Mouse (Mus musculus) liver, embryonic 11.5 days (tissue): ENCODE data around the gene Capn7. TPM values are rescaled to one million over a fixed set of nuclear protein-coding genes. Genes with fewer than 3 reads are reported as not detected.

Experiments
- ATAC-seq: fragments of 200-750 bp; cut with Nextera tagmentation; replicated peaks from 2 replicates; pipeline ENCODE4 v1.8.0; 2017; ENCODE audit warnings: moderate number of reproducible peaks, mild to moderate bottlenecking, moderate TSS enrichment, moderate library complexity; ENCODE audit not compliant: low FRiP score
- DNase-seq: peaks from one replicate; pipeline ENCODE4 v3.0.0-alpha.2; 2017; ENCODE audit warnings: low spot score
- H3K27ac ChIP-seq: fragments of 300-500 bp; sonication (generic); 2 replicates; pipeline ENCODE4 v1.5.1; 2014; ENCODE audit warnings: mild to moderate bottlenecking, low read depth, low read length, control low read depth
- H3K27me3 ChIP-seq: fragments of 300-500 bp; sonication (generic); replicated peaks from 2 replicates; pipeline ENCODE4 v1.6.1; 2014; ENCODE audit warnings: low read length, mixed read lengths; ENCODE audit not compliant: control insufficient read depth, insufficient read depth
- H3K36me3 ChIP-seq: fragments of 300-500 bp; sonication (generic); 2 replicates; pipeline ENCODE4 v1.6.1; 2014; ENCODE audit warnings: mild to moderate bottlenecking, low read length, moderate library complexity, mixed read lengths; ENCODE audit not compliant: control insufficient read depth, insufficient read depth
- H3K4me1 ChIP-seq: fragments of 300-500 bp; sonication (generic); replicated peaks from 2 replicates; pipeline ENCODE4 v1.6.1; 2014; ENCODE audit warnings: low read length, mixed read lengths; ENCODE audit not compliant: control insufficient read depth, insufficient read depth
- H3K4me2 ChIP-seq: fragments of 300-500 bp; sonication (generic); 2 replicates; pipeline ENCODE4 v1.6.1; 2014; ENCODE audit warnings: mild to moderate bottlenecking, control low read depth, moderate library complexity
- H3K4me3 ChIP-seq: fragments of 300-500 bp; sonication (generic); 2 replicates; pipeline ENCODE4 v1.5.1; 2014; ENCODE audit warnings: low read depth, low read length, control low read depth
- H3K9ac ChIP-seq: fragments of 300-500 bp; sonication (generic); 2 replicates; pipeline ENCODE4 v1.6.1; 2014; ENCODE audit warnings: low read depth, low read length, control low read depth
- H3K9me3 ChIP-seq: fragments of 300-500 bp; sonication (generic); 2 replicates; pipeline ENCODE4 v1.6.1; 2016; ENCODE audit warnings: low read length, inconsistent platforms, mixed read lengths; ENCODE audit not compliant: control insufficient read depth
- WGBS: fragments of 180-500 bp; shearing (Covaris S2); extraction: QIAGEN DNeasy Blood & Tissue Kit; methylation state at CpG from one replicate; pipeline ENCODE4 v1.1.7; 2014; 5-methylcytosine and 5-hydroxymethylcytosine counted together
- polyA plus RNA-seq: library from polyadenylated mRNA; unstranded; fragments of >200 nt; fragmentation: Nextera tagmentation; extraction: Ambion mirVana; gene quantifications from 2 replicates; pipeline ENCODE4 v1.2.1, GENCODE M21; 2014

Capn7 gene
- polyA plus RNA-seq, 1 experiment from 2014 or later: 34.4 TPM

DNA sequence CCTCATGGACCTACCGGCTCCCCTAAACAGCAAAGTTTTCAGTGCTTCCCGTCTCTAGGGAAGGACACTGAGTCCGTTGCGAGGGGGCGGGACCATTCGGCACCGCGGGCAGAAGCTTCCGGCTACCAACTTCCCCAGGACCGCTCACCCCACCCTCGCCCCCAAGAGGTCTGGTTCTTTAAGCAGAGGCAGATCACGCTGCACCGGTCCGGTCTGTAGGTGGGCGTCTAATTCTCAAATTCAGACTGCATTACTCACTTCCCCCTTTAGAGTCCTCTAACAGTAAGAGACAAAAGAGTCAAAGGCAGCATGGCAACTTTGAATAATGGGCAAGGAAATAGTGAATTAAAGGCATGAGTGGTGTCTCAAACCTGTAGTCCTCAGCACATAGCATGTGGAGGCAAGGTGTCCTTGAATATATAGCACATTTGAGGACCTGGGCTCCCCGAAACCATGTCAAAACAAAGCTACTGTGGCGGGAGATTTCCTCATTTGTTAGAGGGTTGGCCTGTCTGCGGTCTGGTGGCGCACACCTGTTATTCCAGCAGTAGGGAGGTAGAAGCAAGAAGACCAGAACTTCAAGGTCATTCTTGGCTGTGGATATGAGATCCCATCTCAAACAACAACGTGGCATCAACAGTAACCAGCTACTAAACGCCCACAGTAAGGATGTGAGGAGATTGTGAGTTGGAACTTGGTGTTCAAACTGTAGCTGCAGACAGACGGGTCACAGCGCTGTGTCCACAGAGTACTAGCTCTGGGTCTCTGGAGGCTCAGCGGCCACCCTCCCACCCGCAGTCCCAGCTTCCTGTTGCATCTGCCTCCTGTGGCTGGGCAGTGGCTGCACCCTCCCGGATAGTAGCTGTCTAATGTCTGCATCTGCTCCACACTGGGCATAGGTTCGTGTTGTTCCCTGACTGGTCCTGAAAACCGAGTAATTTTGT is 12.3 kb upstream of the Capn7 start, which contains the start of gene Dnah1:
Gene Dnah1, minus strand, starts transcription at position 48 of the 944 bp plus-strand sequence.
- peak within 1 kb of the TSS; percentile 45 for H3K4me3 ChIP-seq
- ATAC-seq: peak; percentile 68
- H3K36me3 ChIP-seq: no peaks in the 10 kb centered on the region
- H3K4me2 ChIP-seq: peak within 1 kb of the TSS; percentile 66
- peak within 1 kb of the TSS; percentile 51 for H3K27ac ChIP-seq
- H3K27me3 ChIP-seq: no peaks in the 10 kb centered on the region
- no peaks in the 10 kb centered on the region for H3K9me3 ChIP-seq
- peak within 1 kb of the TSS; percentile 64 for H3K9ac ChIP-seq
- WGBS: 15% methylated on average over 28 of the region's 28 CpGs
- H3K4me1 ChIP-seq: peaks cover 9% of the 10 kb centered on the region
- peak; percentile 68 for DNase-seq

DNA sequence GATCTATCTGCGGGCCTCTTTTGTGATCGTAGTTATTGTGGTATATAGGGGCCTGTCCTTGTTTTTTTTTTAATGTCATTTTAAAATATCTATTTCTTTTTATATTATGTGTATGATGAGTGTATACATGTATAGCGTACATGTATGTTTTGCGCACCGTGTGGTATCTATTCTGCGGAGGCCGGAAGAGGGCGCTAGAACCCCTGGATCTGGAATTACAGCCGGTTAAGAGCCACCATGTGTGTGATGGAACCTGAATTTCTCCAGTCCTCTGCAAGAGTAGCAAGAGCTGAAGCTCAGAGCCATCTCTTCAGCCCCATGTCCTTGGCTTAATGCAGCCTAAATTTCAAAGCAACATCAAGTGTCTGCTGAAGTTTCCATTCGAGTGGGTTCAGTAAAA is 11.6 kb upstream of the Capn7 start:
- no peaks in the 10 kb centered on the region for H3K36me3 ChIP-seq
- H3K4me2 ChIP-seq: peak overlapping the region; percentile 66
- peaks cover 9% of the 10 kb centered on the region for H3K4me1 ChIP-seq
- H3K9ac ChIP-seq: peak overlapping the region; percentile 64
- peak overlapping the region; percentile 51; the same call in 1 of the 2 replicates for H3K27ac ChIP-seq
- H3K9me3 ChIP-seq: no peaks in the 10 kb centered on the region
- H3K27me3 ChIP-seq: no peaks in the 10 kb centered on the region; the same call in 1 of the 2 replicates
- DNase-seq (peak; percentile 38), ATAC-seq (peak; percentile 56; the same call in 1 of the 2 replicates)
- 55% methylated on average over 10 of the region's 10 CpGs for WGBS
- peak overlapping the region; percentile 45 for H3K4me3 ChIP-seq

DNA sequence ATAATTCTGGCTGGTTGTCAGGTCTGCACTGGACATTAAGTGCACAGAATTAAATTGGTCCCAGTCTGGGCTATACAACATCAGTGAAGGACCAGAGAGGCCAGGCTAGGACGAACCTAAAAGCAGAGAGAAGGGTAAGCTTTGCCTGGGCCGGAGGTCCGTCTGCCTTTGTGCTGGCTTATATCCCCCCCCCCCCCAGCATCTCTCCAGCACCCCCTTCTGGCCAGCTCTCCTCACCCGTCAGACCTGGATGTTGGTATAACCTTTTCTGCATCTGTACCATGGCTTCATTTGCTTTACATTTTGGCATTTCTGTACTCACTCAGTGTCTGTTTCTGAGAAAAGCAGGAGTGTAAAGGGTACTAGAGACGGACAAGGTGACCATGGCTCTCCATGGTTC is 10.9 kb upstream of the Capn7 start:
- no peaks in the 10 kb centered on the region for H3K9me3 ChIP-seq
- peaks cover 9% of the 10 kb centered on the region for H3K4me1 ChIP-seq
- no peaks in the 10 kb centered on the region for H3K36me3 ChIP-seq
- ATAC-seq: no peak
- H3K4me2 ChIP-seq: no peak overlapping the region
- H3K27ac ChIP-seq: no peak overlapping the region
- 48% methylated on average over 5 of the region's 5 CpGs for WGBS
- H3K9ac ChIP-seq: no peak overlapping the region
- no peaks in the 10 kb centered on the region; the same call in 1 of the 2 replicates for H3K27me3 ChIP-seq
- peak; percentile 25 for DNase-seq
- H3K4me3 ChIP-seq: no peak overlapping the region

DNA sequence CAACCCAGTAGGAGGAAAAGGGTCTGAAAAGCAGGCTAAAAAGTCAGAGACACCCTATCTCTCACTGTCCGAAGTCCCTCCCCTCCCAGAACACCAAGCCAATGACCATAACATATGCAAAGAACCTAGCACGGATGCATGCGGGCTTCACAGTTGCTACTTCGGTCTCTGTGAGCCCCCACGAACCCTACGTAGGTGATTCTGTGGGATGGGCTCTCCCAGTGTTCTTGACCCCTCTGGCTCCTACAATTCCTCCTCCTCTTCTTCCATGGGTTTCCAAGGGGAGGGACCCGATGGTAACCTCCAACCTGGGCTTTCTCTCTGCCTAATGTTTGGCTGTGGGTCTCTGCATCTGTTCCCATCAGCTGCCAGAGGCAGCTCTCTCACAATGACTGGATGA is 9.7 kb upstream of the Capn7 start:
- 69% methylated on average over 7 of the region's 7 CpGs for WGBS

DNA sequence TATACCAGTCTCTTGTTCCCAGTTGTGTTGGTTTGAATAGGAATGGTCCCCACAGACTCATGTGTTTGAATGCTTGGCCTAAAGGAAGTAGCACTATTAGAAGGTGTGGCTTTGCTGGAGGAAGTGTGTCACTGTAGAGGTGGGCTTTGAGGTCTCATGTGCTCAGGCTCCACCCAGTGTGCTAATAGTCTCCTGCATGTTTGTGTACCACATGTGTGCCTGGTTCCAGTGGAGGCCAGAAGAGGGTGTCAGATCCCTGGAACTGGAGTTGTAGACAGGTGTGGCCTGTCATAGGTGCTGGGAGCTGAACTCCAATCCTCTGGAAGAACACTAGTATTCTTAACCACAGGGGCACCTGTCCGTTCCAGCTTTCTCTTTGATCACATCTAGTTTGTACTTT is 9.2 kb upstream of the Capn7 start:
- 85% methylated on average over 1 of the region's 1 CpGs for WGBS
- no peak for DNase-seq

More for the DNA sequence above, 9.7 kb upstream of the Capn7 start:
- H3K9ac ChIP-seq: no peak overlapping the region
- no peak for DNase-seq
- no peaks in the 10 kb centered on the region; the same call in 1 of the 2 replicates for H3K27me3 ChIP-seq
- H3K4me3 ChIP-seq: no peak overlapping the region
- H3K27ac ChIP-seq: no peak overlapping the region
- no peak for ATAC-seq
- peaks cover 9% of the 10 kb centered on the region for H3K4me1 ChIP-seq
- no peaks in the 10 kb centered on the region for H3K9me3 ChIP-seq
- no peak overlapping the region for H3K4me2 ChIP-seq
- H3K36me3 ChIP-seq: no peaks in the 10 kb centered on the region

DNA sequence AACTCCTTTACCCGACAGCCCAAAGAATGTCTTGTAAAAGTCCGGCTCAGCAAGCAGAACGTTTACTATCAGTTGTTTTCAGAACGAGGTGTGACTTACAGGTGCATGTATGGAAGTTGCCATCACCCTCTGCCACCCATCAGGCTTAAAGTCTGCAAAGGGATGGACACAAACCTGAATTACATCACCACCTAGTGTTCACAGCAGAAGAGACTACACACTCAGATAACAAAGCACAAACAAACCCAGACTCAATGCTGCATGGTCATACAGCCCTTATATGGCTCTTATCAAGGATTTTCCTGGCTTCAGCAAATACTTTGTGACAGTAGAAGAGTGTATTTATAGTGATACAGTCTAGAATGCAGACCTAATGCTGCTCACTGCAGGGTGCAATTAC is 8.8 kb upstream of the Capn7 start:
- no peak overlapping the region for H3K9ac ChIP-seq
- peaks cover 9% of the 10 kb centered on the region for H3K4me1 ChIP-seq
- no peak overlapping the region for H3K27ac ChIP-seq
- H3K9me3 ChIP-seq: no peaks in the 10 kb centered on the region
- DNase-seq: peak; percentile 19
- no peak for ATAC-seq
- no peaks in the 10 kb centered on the region; the same call in 1 of the 2 replicates for H3K27me3 ChIP-seq
- H3K4me3 ChIP-seq: no peak overlapping the region
- H3K36me3 ChIP-seq: no peaks in the 10 kb centered on the region
- 59% methylated on average over 4 of the region's 4 CpGs for WGBS
- H3K4me2 ChIP-seq: no peak overlapping the region

More for the DNA sequence above, 9.2 kb upstream of the Capn7 start:
- Histone ChIP-seq H3K9me3 (no peaks in the 10 kb centered on the region), H3K4me1 (peaks cover 9% of the 10 kb centered on the region), H3K27me3 (no peaks in the 10 kb centered on the region; the same call in 1 of the 2 replicates), H3K4me3 (no peak overlapping the region), H3K36me3 (no peaks in the 10 kb centered on the region), H3K9ac (no peak overlapping the region), H3K4me2 (no peak overlapping the region), H3K27ac (no peak overlapping the region)
- ATAC-seq: no peak

DNA sequence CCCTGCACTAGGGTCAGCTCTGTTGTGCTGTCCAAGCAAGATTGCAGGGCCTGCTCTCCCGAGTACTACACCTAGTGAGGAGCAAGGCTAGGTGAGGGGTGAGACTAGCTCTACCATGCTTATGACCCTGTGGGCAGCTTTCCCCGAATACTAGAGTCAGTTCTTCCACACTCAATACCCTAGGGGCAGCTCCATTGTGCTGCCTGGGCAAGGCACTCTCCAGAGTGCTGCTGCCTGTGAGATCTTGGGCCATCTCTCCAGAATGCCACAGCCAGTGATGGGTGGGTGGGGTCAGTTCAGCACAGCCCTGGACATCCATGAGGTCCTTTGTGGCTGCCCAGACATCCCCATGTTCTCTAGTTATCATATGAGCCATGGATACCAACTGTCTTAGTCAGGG is 6.7 kb upstream of the Capn7 start:
- no peaks in the 10 kb centered on the region for H3K9me3 ChIP-seq
- no peak for DNase-seq
- H3K4me1 ChIP-seq: no peaks in the 10 kb centered on the region; the same call in 1 of the 2 replicates
- no peak overlapping the region for H3K4me2 ChIP-seq
- WGBS: 53% methylated on average over 2 of the region's 2 CpGs
- H3K9ac ChIP-seq: no peak overlapping the region
- H3K27ac ChIP-seq: no peak overlapping the region
- H3K36me3 ChIP-seq: no peaks in the 10 kb centered on the region
- H3K27me3 ChIP-seq: no peaks in the 10 kb centered on the region; the same call in 1 of the 2 replicates
- ATAC-seq: no peak
- H3K4me3 ChIP-seq: no peak overlapping the region

DNA sequence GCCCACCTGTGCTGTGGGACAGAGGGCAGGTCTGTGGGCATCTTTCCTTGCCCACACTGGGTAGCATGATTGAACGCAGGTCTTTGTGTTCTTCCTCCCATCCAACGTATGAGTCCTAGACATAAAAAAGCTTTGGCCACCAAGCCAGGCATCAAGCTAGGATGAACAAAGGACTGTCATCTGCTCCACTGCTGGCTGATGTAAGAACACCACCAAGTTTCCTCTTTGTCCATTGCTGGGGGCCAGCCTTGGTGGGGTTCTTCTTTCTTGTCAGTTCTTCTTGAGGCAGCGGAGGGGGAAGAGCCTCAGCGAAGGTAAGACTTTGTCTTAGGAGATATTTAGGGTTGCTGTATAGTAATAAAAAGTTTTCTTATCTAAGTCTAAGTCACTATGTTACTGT is 5.5 kb upstream of the Capn7 start:
- Histone ChIP-seq H3K27ac (no peak overlapping the region), H3K4me3 (no peak overlapping the region), H3K27me3 (no peaks in the 10 kb centered on the region; the same call in 1 of the 2 replicates), H3K36me3 (no peaks in the 10 kb centered on the region), H3K9me3 (no peaks in the 10 kb centered on the region), H3K4me1 (0 out of 2 replicates have a peak, but pooled peaks cover 2% of the 10 kb centered on the region), H3K4me2 (no peak overlapping the region), H3K9ac (no peak overlapping the region)
- ATAC-seq (no peak), DNase-seq (no peak)
- WGBS: 67% methylated on average over 4 of the region's 4 CpGs
